Mouse (Mus musculus) kidney, embryonic 16.5 days (tissue): Measurements from ENCODE around the gene Prl2c5. TPM values are rescaled to one million over a fixed set of nuclear protein-coding genes. Genes with fewer than 3 reads are reported as not detected.

Experiments
- polyA plus RNA-seq: library from polyadenylated mRNA; unstranded; fragments of >200 nt; fragmentation: Nextera tagmentation; extraction: Ambion mirVana; gene quantifications from 2 replicates; pipeline ENCODE4 v1.2.1, GENCODE M21; 2015

Gene Prl2c5
- polyA plus RNA-seq, 1 experiment from 2014 or later = not detected

Other genes with a start within 250 kb of the Prl2c5 start
- not detected in 2 replicates for gene Prl2c2, start 177.3 kb upstream of the Prl2c5 start, polyA plus RNA-seq
- 27.1 and 29.2 TPM in 2 replicates for gene Gpr137b, start 211.3 kb downstream of the Prl2c5 start, polyA plus RNA-seq